Mouse (Mus musculus): ENCODE data around the gene Rec8.

- TF ChIP-seq MYOD1 (IDR thresholded peaks at IDR 0.05; ENCODE audit: control insufficient read depth in 1 of 3, insufficient read length in 2 of 3, low read depth in 2 of 3), result no peak
- no peak for TF ChIP-seq MAX (IDR thresholded peaks at IDR 0.05; ENCODE audit: low read depth)
- no peak for TF ChIP-seq POLR2A (IDR thresholded peaks at IDR 0.05; ENCODE audit: insufficient read length, low read depth)
- no peak for TF ChIP-seq TCF3 (IDR thresholded peaks at IDR 0.05; ENCODE audit: insufficient read length, low read depth)
- TF ChIP-seq CEBPB (IDR thresholded peaks at IDR 0.05; ENCODE audit: insufficient read depth, poor library complexity, severe bottlenecking), result no peak
- no peak for TF ChIP-seq POLR2AphosphoS2 (IDR thresholded peaks at IDR 0.05; ENCODE audit: insufficient read length, low read depth)
- TF ChIP-seq E2F4 (IDR thresholded peaks at IDR 0.05; ENCODE audit: insufficient read depth), result no peak
- no peak for TF ChIP-seq USF1 (IDR thresholded peaks at IDR 0.05; ENCODE audit: low read depth)
- no peak for TF ChIP-seq TCF12 (IDR thresholded peaks at IDR 0.05; ENCODE audit: insufficient read depth, poor library complexity, severe bottlenecking)
- no peak for TF ChIP-seq SRF (IDR thresholded peaks at IDR 0.05; ENCODE audit: control insufficient read depth, insufficient read length, low read depth)
- TF ChIP-seq MYOG (IDR thresholded peaks at IDR 0.05; ENCODE audit: control insufficient read depth in 1 of 3, insufficient read depth in 1 of 3, insufficient read length in 2 of 3, low read depth in 2 of 3), result no peak
- no peak for TF ChIP-seq REST (IDR thresholded peaks at IDR 0.05; ENCODE audit: insufficient read depth, insufficient read length)
Observed at GRCm38 (mm10) chr14:55571760-55572159, 46.1 kb upstream of the Rec8 start.
